Mouse (Mus musculus) forebrain, postnatal 0 days (tissue): ENCODE results near the gene Cmc1. TPM values are rescaled to one million over a fixed set of nuclear protein-coding genes. Genes with fewer than 3 reads are reported as not detected.

ENCODE experiments used
- ATAC-seq: fragments of 200-750 bp; cut with Nextera tagmentation; 2 replicates; pipeline ENCODE4 v1.8.0; 2017; ENCODE audit warnings: mild to moderate bottlenecking, moderate library complexity
- DNase-seq: peaks from one replicate; pipeline ENCODE4 v3.0.0-alpha.2; 2015
- H3K27ac ChIP-seq: fragments of 300-500 bp; sonication (generic); 2 replicates; pipeline ENCODE4 v1.5.1; 2014; ENCODE audit warnings: low read depth, mild to moderate bottlenecking, antibody characterized with exemption, low read length, moderate library complexity, mixed read lengths
- H3K27me3 ChIP-seq: fragments of 300-500 bp; sonication (generic); 2 replicates; pipeline ENCODE4 v1.6.1; 2014; ENCODE audit warnings: mild to moderate bottlenecking, low read length, mixed read lengths; ENCODE audit not compliant: insufficient read depth
- H3K36me3 ChIP-seq: fragments of 300-500 bp; sonication (generic); 2 replicates; pipeline ENCODE4 v1.6.1; 2014; ENCODE audit warnings: mild to moderate bottlenecking, moderate library complexity; ENCODE audit not compliant: insufficient read depth
- H3K4me1 ChIP-seq: fragments of 300-500 bp; sonication (generic); 2 replicates; pipeline ENCODE4 v1.6.1; 2014; ENCODE audit warnings: antibody characterized with exemption; ENCODE audit not compliant: insufficient read depth
- H3K4me2 ChIP-seq: fragments of 300-500 bp; sonication (generic); 2 replicates; pipeline ENCODE4 v1.6.1; 2014; ENCODE audit warnings: low read depth, mild to moderate bottlenecking, moderate library complexity
- H3K4me3 ChIP-seq: fragments of 300-500 bp; sonication (generic); 2 replicates; pipeline ENCODE4 v1.5.1; 2014; ENCODE audit warnings: low read depth, low read length, mixed read lengths
- H3K9ac ChIP-seq: fragments of 300-500 bp; sonication (generic); 2 replicates; pipeline ENCODE4 v1.6.1; 2014; ENCODE audit warnings: mild to moderate bottlenecking
- H3K9me3 ChIP-seq: fragments of 300-500 bp; sonication (generic); 2 replicates; pipeline ENCODE4 v1.6.1; 2016; ENCODE audit warnings: low read length
- CTCF ChIP-seq: sonication (generic); IDR thresholded peaks from 2 replicates; pipeline ENCODE4 v1.5.1; 2016; ENCODE audit warnings: antibody characterized with exemption, control low read depth, low read depth
- WGBS: fragments of 180-500 bp; shearing (Covaris S2); extraction: QIAGEN DNeasy Blood & Tissue Kit; methylation state at CpG from one replicate; pipeline ENCODE4 v1.1.7; 2014; 5-methylcytosine and 5-hydroxymethylcytosine counted together
- polyA plus RNA-seq: library from polyadenylated mRNA; unstranded; fragments of >200 nt; fragmentation: Nextera tagmentation; extraction: Ambion mirVana; gene quantifications from 2 replicates; pipeline ENCODE4 v1.2.1, GENCODE M21; 2015
- total RNA-seq: library from RNA; depleted of rRNA; stranded (reverse); fragments of >200 nt; gene quantifications from 2 replicates; pipeline ENCODE4 v1.2.3, GENCODE M21; 2014; rRNA removed

Gene Cmc1
- total and polyA plus RNA-seq, 2 experiments from 2014 or later: 8.5 to 46.0 TPM

DNA sequence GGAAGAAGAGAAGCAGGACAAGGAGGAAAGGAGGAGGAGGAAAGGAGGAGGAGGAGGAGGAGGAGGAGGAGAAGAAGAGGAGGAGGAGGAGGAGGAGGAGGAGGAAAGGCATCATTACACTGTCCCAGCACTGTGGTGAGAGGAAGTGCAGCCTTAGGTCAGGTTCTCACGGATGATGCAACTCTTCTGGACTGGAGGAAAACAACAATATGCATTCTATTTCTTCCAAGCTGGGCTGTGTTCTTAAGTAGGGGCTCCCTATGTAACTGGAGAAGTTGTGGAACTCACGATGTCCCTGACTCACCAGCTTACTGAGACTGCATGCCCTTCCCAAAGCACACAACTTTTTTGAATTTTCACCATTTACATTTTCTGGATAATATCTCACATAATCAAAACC, 118.3 kb downstream of the Cmc1 start:
- Histone ChIP-seq H3K9ac (no peak overlapping the region), H3K4me2 (no peak overlapping the region), H3K27me3 (no peaks in the 10 kb centered on the region), H3K27ac (no peak overlapping the region), H3K36me3 (no peaks in the 10 kb centered on the region), H3K4me3 (no peak overlapping the region), H3K9me3 (no peaks in the 10 kb centered on the region), H3K4me1 (no peaks in the 10 kb centered on the region)
- DNase-seq (no peak), ATAC-seq (no peak)
- no peak for TF ChIP-seq CTCF
- WGBS: 57% methylated on average over 2 of the region's 2 CpGs

DNA sequence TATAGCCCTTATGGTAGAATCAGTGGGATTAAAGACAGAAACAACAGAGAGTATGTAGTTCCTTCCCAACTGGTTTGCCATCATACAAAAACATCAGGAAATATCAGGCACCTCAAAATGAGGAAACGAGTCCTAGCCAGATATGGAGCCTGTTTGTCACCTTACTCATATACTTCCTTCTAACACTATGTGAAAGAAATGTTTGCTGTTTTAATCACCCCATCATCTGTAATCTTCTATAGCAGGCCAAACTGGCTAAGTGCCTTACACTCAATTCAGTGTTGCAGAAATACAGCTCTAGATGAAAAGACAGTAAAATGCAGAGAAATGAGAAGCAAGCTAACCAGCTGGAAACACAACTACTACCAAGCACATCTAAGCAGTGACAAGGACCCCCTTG, 119.7 kb downstream of the Cmc1 start:
- ATAC-seq: no peak
- H3K36me3 ChIP-seq: no peaks in the 10 kb centered on the region
- no peaks in the 10 kb centered on the region for H3K9me3 ChIP-seq
- no peak overlapping the region for H3K9ac ChIP-seq
- no peak overlapping the region for H3K4me2 ChIP-seq
- no peak for TF ChIP-seq CTCF
- no peak for DNase-seq
- WGBS: 90% methylated on average over 1 of the region's 1 CpGs
- no peaks in the 10 kb centered on the region for H3K27me3 ChIP-seq
- H3K4me3 ChIP-seq: no peak overlapping the region
- no peak overlapping the region for H3K27ac ChIP-seq
- H3K4me1 ChIP-seq: no peaks in the 10 kb centered on the region

DNA sequence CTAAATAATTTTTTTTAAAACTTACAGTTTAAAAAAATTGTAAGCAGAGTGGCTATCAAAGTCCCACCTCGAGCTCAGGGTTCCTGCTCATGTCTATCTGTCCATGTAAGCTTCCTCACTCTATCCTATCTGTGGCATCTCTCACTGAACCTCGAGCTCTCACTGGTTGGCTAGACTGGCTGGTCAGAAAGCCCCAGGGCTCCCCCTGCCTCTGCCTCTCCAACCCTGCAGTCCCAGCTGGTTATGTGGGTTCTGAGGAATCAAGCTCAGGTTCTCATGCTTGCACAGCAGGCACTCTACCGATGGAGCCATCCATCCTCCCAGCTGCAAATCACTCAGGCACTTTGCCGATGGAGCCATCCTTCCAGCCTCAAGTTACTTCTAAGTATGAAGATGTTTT, 120.5 kb downstream of the Cmc1 start:
- no peak for ATAC-seq
- DNase-seq: no peak
- H3K4me3 ChIP-seq: no peak overlapping the region
- no peak overlapping the region for H3K4me2 ChIP-seq
- no peaks in the 10 kb centered on the region for H3K36me3 ChIP-seq
- no peak overlapping the region for H3K9ac ChIP-seq
- no peak overlapping the region for H3K27ac ChIP-seq
- H3K9me3 ChIP-seq: no peaks in the 10 kb centered on the region
- 56% methylated on average over 4 of the region's 4 CpGs for WGBS
- no peaks in the 10 kb centered on the region for H3K4me1 ChIP-seq
- no peak for TF ChIP-seq CTCF
- H3K27me3 ChIP-seq: no peaks in the 10 kb centered on the region

DNA sequence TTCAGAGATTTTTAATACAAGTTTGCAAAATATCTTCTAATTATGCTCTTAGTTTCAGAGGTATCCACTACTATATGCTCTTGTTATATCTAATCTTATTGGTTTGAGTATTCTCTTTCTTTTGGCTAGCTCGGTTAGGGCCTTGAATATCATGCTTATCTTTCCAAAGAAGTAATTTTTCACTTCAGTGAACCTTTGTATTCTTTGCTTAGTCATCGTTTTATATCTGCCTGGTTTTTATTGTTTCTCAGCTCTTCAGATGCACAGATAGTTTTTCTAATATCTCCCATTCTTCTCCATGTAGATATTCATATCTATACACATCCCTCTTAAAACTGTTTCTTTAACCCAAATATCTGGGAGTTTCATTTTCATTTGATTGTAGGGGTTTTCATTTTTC, 125.0 kb downstream of the Cmc1 start:
- Histone ChIP-seq H3K9ac (no peak overlapping the region), H3K27me3 (no peaks in the 10 kb centered on the region), H3K27ac (no peak overlapping the region), H3K36me3 (no peaks in the 10 kb centered on the region), H3K9me3 (no peaks in the 10 kb centered on the region), H3K4me3 (no peak overlapping the region), H3K4me1 (no peaks in the 10 kb centered on the region), H3K4me2 (no peak overlapping the region)
- TF ChIP-seq CTCF: no peak
- ATAC-seq (no peak), DNase-seq (no peak)
- WGBS: 55% methylated on average over 2 of the region's 2 CpGs

Other genes starting within 250 kb of the Cmc1 start
- gene Azi2, start 109.7 kb downstream of the Cmc1 start, total RNA-seq: 85.2 and 91.4 TPM in 2 replicates
- gene Azi2, start 109.7 kb downstream of the Cmc1 start, polyA plus RNA-seq: 44.9 and 57.6 TPM in 2 replicates